1 mouse cellular context compared by ENCODE assay signal in the genomic region with DNA sequence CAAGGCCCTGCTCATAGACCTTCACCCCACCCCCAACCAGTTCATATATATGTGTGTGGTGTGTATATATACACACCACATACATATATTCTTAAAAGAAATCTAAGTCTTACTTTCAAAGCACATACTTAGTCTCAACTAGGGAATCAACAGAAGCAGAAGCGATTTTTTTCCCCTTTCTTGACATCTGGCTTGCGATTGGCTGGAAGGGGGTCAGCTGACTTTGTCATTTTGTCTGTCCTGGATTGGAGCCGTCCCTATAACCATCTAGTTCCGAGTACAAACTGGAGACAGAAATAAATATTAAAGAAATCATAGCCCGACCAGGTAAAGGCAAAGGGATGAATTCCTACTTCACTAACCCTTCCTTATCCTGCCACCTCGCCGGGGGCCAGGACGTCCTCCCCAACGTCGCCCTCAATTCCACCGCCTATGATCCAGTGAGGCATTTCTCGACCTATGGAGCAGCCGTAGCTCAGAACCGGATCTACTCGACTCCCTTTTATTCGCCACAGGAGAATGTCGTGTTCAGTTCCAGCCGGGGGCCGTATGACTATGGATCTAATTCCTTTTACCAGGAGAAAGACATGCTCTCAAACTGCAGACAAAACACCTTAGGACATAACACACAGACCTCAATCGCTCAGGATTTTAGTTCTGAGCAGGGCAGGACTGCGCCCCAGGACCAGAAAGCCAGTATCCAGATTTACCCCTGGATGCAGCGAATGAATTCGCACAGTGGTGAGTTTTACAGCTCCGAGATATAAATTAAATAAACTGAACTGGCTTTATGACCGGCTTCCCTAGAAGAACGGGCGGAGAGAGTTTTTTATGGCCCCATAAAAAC.
TF ChIP-seq lines count a peak whose summit lies in the region.

No protein-coding gene starts in this region.

TF ChIP-seq in C2C12, 6 proteins besides CTCF, POLR2A, EP300 and RAD21 (continued from another document):
- TF ChIP-seq FOSL1 (IDR thresholded peaks at IDR 0.05; ENCODE audit: insufficient read depth, low read length, poor library complexity, severe bottlenecking), result no peak
